Mouse (Mus musculus): ENCODE results near the gene Rufy2.

- TF ChIP-seq POLR2A (IDR thresholded peaks at IDR 0.05; ENCODE audit: insufficient read depth, low read depth, low read length) (no peak), CTCF (IDR thresholded peaks at IDR 0.05; ENCODE audit: insufficient read depth, low read depth, low read length) (no peak)
Measured at GRCm38 (mm10) chr10:63024580-63024910, 44.5 kb downstream of the Rufy2 start.

All from olfactory bulb, adult 2 months (tissue).